Mouse (Mus musculus): ENCODE measurements around the gene Tulp4.

- TF ChIP-seq POLR2A (IDR thresholded peaks at IDR 0.05; ENCODE audit: extremely low read depth, insufficient read depth, low read length) = no peak
- no peak for TF ChIP-seq CTCF (IDR thresholded peaks at IDR 0.05; ENCODE audit: low read depth, low read length)
Measured at GRCm38 (mm10) chr17:6069866-6070265, 36.4 kb upstream of the Tulp4 start.

All from liver, adult 2 months (tissue).